Mouse (Mus musculus) cortical plate, adult 2 months (tissue): ENCODE measurements around the gene Ptp4a2. TPM values are rescaled to one million over a fixed set of nuclear protein-coding genes. Genes with fewer than 3 reads are reported as not detected.
A peak's percentile ranks its signal among the peaks of the same experiment; 100 is the strongest.
"Not testable (repeated sequence)": the region's sequence is repeated elsewhere in the genome, so short reads cannot be mapped to it uniquely, and the experiment has no call there.

Source experiments
- H3K27ac ChIP-seq: fragments of 200-500 bp; 2 replicates; pipeline ENCODE4 v1.5.1; 2012; ENCODE audit warnings: low read length, control low read depth, inconsistent platforms; ENCODE audit not compliant: insufficient read depth
- H3K4me1 ChIP-seq: fragments of 200-500 bp; 2 replicates; pipeline ENCODE4 v1.6.1; 2011; ENCODE audit warnings: low read length; ENCODE audit not compliant: control insufficient read depth, insufficient read depth
- H3K4me3 ChIP-seq: fragments of 200-500 bp; 2 replicates; pipeline ENCODE4 v1.5.1; 2011; ENCODE audit warnings: mild to moderate bottlenecking, low read length, control low read depth; ENCODE audit not compliant: insufficient read depth
- CTCF ChIP-seq: fragments of 200-500 bp; IDR thresholded peaks from 2 replicates; pipeline ENCODE4 v1.5.1; 2011; ENCODE audit warnings: mild to moderate bottlenecking, control low read depth, low read length; ENCODE audit not compliant: insufficient read depth; ENCODE audit errors: extremely low read depth
- POLR2A ChIP-seq: fragments of 200-500 bp; IDR thresholded peaks from 2 replicates; pipeline ENCODE4 v1.6.1; 2011; ENCODE audit warnings: mild to moderate bottlenecking, low read length, control low read depth; ENCODE audit not compliant: insufficient read depth; ENCODE audit errors: extremely low read depth
- polyA plus RNA-seq: library from polyadenylated mRNA; depleted of rRNA; stranded (reverse); fragments of >200 nt; gene quantifications from 2 replicates; pipeline ENCODE4 v1.2.3, GENCODE M21; 2012; rRNA removed

Ptp4a2 gene
- polyA plus RNA-seq, 1 experiment = 87.8 TPM

DNA sequence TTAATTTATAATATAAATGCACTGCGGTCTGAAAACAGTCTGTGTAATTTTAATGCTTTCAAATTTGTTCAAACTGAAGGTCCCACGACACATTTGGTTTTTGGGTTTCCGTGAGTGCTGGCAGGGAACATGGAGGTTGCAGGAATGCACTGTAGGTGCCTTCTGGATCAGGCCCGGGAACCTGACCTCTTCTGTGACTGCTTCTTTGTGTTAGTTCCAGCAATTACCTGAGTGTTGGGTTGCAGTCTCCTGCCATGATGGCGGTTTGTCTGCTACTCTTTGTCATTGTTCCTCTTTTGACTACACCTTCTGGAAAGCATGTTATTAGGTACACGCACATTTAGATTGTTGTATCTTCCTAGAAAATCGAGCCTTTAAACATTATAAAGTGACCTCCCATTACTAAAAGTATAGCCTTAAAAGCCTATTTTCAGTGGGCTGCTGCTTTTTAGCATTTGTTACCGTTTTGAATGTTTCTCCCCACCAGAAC, 67.7 kb downstream of the Ptp4a2 start:
- Histone ChIP-seq H3K4me3 (no peak overlapping the region), H3K4me1 (peaks cover 2% of the 10 kb centered on the region; the same call in 1 of the 2 replicates), H3K27ac (no peak overlapping the region)
- no peak for TF ChIP-seq CTCF
- no peak for TF ChIP-seq POLR2A

DNA sequence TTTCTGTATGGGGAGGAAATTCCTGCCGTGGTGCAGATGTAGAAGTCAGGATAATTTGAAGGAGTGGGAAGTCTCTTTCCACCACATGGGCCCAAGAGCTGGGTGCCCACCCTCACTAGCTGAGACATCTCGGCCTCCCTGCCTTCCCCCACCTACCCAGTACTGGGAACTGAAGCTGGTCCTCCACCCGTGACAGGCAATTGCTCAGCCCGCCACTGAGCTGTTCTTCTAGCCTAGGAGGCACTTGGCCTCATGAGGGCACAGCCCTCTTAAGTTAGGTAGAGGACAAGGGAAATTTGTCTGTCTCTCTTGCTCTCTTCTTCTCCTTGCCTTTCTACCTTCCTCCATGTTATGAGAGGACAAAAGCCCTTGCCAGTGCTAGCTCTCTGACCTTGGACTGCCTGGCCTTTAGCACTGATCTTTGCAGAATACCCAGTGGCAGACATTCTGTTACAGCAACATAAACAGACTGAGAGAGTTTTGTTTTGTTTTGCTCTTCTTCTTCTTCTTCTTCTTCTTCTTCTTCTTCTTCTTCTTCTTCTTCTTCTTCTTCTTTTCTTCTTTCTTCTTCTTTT, 68.3 kb downstream of the Ptp4a2 start:
- TF ChIP-seq CTCF = no peak
- no peak for TF ChIP-seq POLR2A

DNA sequence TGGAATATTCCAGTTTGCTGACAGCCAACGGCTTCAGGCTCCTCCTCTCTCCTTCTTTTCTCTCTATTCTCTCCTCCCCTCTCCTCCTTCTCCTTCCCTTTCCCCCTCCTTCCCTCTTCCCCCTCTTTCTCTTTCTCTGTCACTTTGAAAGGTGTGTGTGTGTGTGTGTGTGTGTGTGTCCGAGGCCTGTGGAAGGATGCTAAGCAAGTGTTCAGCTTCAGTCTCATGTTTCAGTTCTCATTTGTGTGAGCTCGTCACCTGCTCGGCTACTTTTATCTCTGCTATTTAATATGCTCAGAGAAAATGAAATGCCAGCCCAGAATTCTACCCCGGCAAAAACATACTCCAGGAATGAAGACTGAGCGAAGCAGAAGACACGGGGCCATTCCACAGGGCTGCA, 69.6 kb downstream of the Ptp4a2 start:
- Histone ChIP-seq H3K4me1 (peaks cover 4% of the 10 kb centered on the region; the same call in 1 of the 2 replicates), H3K27ac (no peak overlapping the region), H3K4me3 (no peak overlapping the region)
- TF ChIP-seq POLR2A = no peak
- TF ChIP-seq CTCF = no peak

More for the DNA sequence above, 68.3 kb downstream of the Ptp4a2 start:
- Histone ChIP-seq H3K27ac (no peak overlapping the region), H3K4me3 (no peak overlapping the region), H3K4me1 (peaks cover 2% of the 10 kb centered on the region; the same call in 1 of the 2 replicates)

DNA sequence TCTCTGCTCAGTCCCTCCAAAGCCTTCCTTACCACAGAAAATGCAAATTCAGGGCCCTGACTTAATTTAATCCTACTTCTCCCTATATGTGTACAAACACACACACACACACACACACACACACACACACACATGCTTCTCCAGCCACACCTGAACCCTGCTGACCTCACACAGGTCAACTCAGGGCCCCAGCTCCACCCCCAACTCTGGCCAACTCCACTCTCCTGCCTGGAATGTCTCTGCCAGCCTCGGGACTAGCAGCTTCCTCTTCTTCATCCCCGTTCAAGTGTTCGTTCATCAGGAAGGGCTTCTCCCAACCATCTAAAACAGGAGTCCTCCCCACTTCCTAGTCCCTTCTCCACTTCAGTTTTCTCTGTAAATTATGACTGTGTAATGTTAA, 70.6 kb downstream of the Ptp4a2 start:
- H3K4me1 ChIP-seq = peaks cover 4% of the 10 kb centered on the region; the same call in 1 of the 2 replicates
- H3K27ac ChIP-seq = no peak overlapping the region

DNA sequence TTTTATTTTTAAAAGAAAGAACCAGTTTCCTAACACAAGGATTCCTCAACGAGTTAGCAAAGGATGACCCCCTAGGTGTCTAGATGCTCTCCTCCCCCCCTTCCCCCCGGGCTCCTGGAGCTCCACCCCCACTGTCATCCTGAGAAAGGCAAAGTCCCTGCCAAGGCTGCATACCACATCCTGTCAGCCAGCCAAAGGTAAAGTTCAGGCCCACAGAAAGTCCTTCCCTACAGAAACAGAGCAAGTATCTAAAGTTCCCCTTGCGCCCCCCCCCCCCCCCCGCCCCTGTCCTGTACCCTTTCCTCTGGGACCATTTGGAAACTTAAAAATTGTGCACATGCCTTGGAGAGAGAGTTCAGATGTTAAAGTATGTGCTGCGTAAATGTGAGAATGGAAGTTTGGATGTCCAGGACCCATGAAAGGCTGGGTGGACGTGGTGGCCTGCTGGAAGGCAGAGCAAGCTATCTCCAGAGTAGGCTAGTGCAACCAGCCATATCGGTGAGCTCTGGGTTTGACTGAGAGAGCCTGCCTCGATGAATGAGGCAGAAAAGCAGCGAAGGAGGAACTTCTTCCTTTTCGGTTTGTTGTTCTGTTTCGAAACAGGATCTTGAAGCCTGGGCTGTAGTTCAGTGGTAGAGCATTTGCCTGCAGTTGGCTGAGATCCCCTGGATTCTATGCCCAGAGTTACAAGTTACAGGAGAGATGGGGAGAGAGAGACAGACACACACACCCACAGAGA, 71.7 kb downstream of the Ptp4a2 start:
- no peak overlapping the region for H3K4me3 ChIP-seq
- H3K27ac ChIP-seq = no peak overlapping the region
- peaks cover 4% of the 10 kb centered on the region; the same call in 1 of the 2 replicates for H3K4me1 ChIP-seq
- TF ChIP-seq POLR2A (no peak), CTCF (no peak)

More for the DNA sequence above, 70.6 kb downstream of the Ptp4a2 start:
- TF ChIP-seq POLR2A (no peak), CTCF (no peak)
- H3K4me3 ChIP-seq = no peak overlapping the region

DNA sequence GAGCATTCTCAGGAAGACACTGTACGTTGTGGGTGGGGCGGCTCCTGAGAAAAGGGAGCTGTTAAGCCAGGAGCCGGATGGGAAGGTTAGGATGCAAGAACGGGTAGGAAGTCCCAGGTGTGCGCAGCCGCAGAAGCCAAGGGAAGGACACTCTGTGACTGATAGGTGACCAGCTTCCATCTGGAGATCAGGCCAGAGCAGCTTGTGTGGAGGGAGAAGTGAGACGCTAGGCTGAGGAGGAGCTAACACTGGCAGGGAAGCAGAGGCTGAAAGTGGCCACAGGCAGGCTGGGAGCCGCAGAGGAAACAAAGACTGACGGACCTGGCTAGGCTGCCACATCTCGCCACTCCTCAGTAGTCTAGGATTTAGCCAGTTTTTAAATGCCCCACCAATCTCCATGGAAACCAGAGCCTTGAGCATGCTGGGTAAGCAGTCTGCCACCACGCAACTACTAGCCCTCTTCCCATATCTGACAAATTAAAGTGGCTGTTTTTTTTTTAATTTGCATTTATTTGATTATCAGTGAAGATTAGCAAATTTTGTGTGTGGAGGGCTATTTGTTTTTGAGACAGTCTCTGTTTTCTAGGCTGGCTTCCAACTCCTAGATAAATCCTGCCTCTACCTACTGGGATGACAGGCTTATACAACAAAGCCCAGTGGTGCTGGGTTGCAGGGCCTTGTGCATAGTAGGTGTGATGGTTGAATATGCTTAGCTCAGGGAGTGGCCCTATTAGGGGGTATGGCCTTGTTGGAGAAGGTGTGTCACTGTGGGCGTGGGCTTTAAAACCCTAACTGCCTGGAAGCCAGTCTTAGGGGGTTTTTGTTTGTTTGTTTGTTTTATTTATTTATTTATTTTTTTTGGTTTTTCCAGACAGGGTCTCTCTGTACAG, 73.3 kb downstream of the Ptp4a2 start:
- no peak overlapping the region for H3K27ac ChIP-seq
- TF ChIP-seq POLR2A (0 out of 2 replicates have a peak, but pooled peaks have one; percentile 35), CTCF (no peak)
- 0 out of 2 replicates have a peak, but pooled peaks cover 1% of the 10 kb centered on the region for H3K4me1 ChIP-seq
- H3K4me3 ChIP-seq = no peak overlapping the region

DNA sequence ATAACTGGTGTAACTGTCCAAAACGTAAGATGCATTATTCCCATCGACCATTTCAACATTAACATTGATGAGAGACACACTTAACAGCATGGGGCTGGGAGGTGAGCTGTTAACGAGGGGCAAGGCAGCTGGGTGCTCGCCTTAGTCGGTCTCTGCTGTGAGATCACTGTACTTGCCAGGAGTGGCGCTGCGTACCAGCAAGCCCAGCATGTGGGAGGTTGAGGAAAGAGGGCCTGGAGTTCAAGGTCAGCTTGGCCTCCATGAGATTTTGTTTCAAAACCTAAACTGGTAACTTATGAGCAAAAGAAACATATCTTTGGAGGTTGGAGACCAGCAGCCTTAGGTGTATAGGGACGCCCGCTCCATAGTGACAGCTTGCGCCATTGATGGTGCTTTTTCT, 78.6 kb downstream of the Ptp4a2 start:
- H3K4me1 ChIP-seq = no peaks in the 10 kb centered on the region
- no peak for TF ChIP-seq POLR2A
- TF ChIP-seq CTCF = no peak
- no peak overlapping the region for H3K4me3 ChIP-seq
- no peak overlapping the region for H3K27ac ChIP-seq

DNA sequence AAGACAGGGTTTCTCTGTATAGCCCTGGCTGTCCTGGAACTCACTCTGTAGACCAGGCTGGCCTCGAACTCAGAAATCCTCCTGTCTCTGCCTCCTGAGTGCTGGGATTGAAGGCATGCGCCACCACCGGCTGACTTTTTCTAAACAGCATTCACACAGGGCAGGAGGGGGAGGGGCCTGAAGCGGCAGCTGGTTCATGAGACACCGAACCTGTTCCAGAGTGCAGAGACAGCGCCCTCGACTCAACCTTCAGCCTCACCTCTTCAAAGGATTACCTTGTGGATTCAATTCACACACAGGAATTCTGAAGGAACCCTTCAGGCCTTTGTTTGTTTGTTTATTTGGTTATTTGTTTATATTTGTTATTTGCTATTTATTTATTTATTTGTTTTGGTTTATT, 79.1 kb downstream of the Ptp4a2 start:
- no peaks in the 10 kb centered on the region for H3K4me1 ChIP-seq
- no peak overlapping the region for H3K27ac ChIP-seq
- TF ChIP-seq POLR2A (no peak), CTCF (no peak)
- no peak overlapping the region for H3K4me3 ChIP-seq

DNA sequence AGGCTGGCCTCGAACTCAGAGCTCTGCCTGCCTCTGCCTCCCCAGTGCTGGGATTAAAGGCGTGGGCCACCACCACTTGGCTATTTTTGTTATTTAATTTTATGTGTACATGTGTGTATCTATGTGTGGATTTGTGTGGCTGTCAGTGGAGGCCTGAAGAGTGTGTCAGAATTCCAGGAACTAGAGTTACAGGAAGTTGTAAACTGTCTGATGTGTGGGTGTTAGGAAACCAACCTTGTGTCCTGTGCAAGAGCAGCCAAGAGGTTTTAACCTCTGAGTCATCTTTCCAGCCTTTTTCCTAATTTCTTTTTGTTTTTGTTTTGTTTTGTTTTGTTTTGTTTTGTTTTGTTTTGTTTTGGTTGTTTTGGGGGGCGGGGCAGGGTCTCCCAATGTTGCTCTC, 83.8 kb downstream of the Ptp4a2 start:
- no peak overlapping the region for H3K4me3 ChIP-seq
- no peaks in the 10 kb centered on the region for H3K4me1 ChIP-seq
- no peak for TF ChIP-seq POLR2A
- TF ChIP-seq CTCF = no peak
- no peak overlapping the region for H3K27ac ChIP-seq

DNA sequence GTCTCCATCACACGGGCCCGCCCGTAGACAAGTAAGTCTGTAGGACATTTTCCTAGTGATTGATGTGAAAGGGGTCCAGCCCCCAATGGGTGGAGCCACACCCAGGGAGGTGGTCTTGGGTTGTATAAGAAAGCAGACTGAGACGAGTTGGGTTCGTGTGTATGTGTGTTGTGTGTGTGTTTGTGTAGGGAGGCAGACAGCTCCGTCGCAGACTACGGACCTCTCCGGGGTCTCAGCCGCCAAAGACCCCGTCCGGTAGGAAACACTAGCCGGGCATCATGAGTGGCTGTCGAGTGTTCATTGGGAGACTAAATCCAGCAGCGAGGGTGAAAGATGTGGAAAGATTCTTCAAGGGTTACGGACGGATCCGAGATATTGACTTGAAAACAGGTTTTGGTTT, 87.8 kb downstream of the Ptp4a2 start:
- H3K4me3 ChIP-seq, H3K27ac ChIP-seq, H3K4me1 ChIP-seq: not testable (repeated sequence)

Other genes with a start within 250 kb of the Ptp4a2 start
- 2.3 and 3.3 TPM in 2 replicates for gene Lck, start 237.6 kb upstream of the Ptp4a2 start, polyA plus RNA-seq
- 0.98 and 1.2 TPM in 2 replicates for gene Fam167b, start 232.7 kb upstream of the Ptp4a2 start, polyA plus RNA-seq
- gene Eif3i, start 210.6 kb upstream of the Ptp4a2 start, polyA plus RNA-seq = 228 and 229 TPM in 2 replicates
- gene Tmem234, start 210.6 kb upstream of the Ptp4a2 start, polyA plus RNA-seq = 143 and 148 TPM in 2 replicates
- gene Dcdc2b, start 197.0 kb upstream of the Ptp4a2 start, polyA plus RNA-seq = 11.1 and 11.3 TPM in 2 replicates
- 34.9 and 35.4 TPM in 2 replicates for gene Iqcc, start 192.1 kb upstream of the Ptp4a2 start, polyA plus RNA-seq
- 89.1 and 99.2 TPM in 2 replicates for gene Ccdc28b, start 187.3 kb upstream of the Ptp4a2 start, polyA plus RNA-seq
- 32.2 and 33.4 TPM in 2 replicates for gene Txlna, start 170.2 kb upstream of the Ptp4a2 start, polyA plus RNA-seq
- gene Kpna6, start 138.5 kb upstream of the Ptp4a2 start, polyA plus RNA-seq = 50.6 and 52.9 TPM in 2 replicates
- 20.2 and 21.1 TPM in 2 replicates for gene Tmem39b, start 114.4 kb upstream of the Ptp4a2 start, polyA plus RNA-seq
- gene Khdrbs1, start 68.9 kb upstream of the Ptp4a2 start, polyA plus RNA-seq = 33.4 and 34.2 TPM in 2 replicates
- 0.13 and 0.28 TPM in 2 replicates for gene Spocd1, start 118.0 kb downstream of the Ptp4a2 start, polyA plus RNA-seq
- 306 and 345 TPM in 2 replicates for gene Adgrb2, start 173.7 kb downstream of the Ptp4a2 start, polyA plus RNA-seq
- gene Col16a1, start 236.6 kb downstream of the Ptp4a2 start, polyA plus RNA-seq = 35.6 and 41.0 TPM in 2 replicates